Comparison of ENCODE assay signal across 15 mouse cellular contexts in genomic region chr9:110711996-110712395, GRCm38 (mm10). TPM values are rescaled to one million over a fixed set of nuclear protein-coding genes. Genes with fewer than 3 reads are reported as not detected.
"Had no signal": no experiment of that assay in that cellular context is flagged by ENCODE, and none has a peak within 500 bp of the region (broad histone marks: within the 10 kb centered on the region; RNA-seq: fewer than 3 reads in every experiment).

No protein-coding gene starts in this region.

- DNase-seq: kidney, postnatal 10 days; layer of hippocampus, postnatal 36 days; liver, embryonic 13.5 days; lung, adult 2 months; lung, postnatal 14 days; lung, postnatal 4 days; midbrain, embryonic 14.5 days; thymus, postnatal 25 days had no signal

- H3K27ac ChIP-seq: kidney, embryonic 15.5 days; left cerebral cortex, adult 2 months; liver, embryonic 13.5 days; stomach, postnatal 0 days had no signal

- H3K4me3 ChIP-seq: kidney, embryonic 15.5 days; left cerebral cortex, adult 2 months; liver, embryonic 13.5 days had no signal

- H3K4me2 ChIP-seq: kidney, embryonic 15.5 days; liver, embryonic 13.5 days; midbrain, embryonic 11.5 days had no signal

- H3K9ac ChIP-seq: kidney, embryonic 15.5 days; liver, embryonic 13.5 days had no signal

- H3K27me3 ChIP-seq: kidney, embryonic 15.5 days; liver, embryonic 13.5 days had no signal

- H3K9me3 ChIP-seq: kidney, embryonic 15.5 days; liver, embryonic 13.5 days had no signal

RNA-seq across cellular contexts. Expression of gene Myl3, which starts 29.7 kb away (rescaled TPM):
- total RNA-seq: layer of hippocampus, postnatal 36 days; left cerebral cortex, adult 2 months; megakaryocyte-erythroid progenitor cell, adult 5-6 weeks; midbrain, postnatal 0 days had no signal
- polyA plus RNA-seq: liver, adult 2 months; midbrain, postnatal 0 days had no signal

RNA-seq across cellular contexts. Expression of gene Pth1r, which starts 34.9 kb away (rescaled TPM):
- total RNA-seq: megakaryocyte-erythroid progenitor cell, adult 5-6 weeks had no signal
